ENCODE assay signal across 12 mouse cellular contexts in the genomic region with DNA sequence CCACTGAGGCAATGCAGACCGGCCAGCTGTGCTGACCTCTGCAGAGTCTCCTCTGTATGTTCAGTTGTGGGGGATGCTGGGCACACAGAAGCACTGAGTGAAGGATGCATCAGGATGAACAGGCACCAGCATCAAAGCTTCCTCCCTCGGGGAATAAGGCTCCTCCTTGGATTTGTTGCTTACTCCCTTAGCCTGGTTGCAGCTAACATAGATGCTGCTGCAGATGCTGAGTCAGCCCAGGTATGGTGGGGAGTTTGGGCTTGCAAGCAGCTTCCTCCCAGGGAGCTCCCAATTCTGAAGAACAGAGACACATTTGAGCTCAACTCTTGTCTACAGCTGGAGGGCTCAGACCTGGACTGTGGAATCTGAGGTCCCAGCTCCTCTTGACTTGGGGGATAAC.
"Had no signal": no experiment of that assay in that cellular context is flagged by ENCODE, and none has a peak within 500 bp of the region (broad histone marks: within the 10 kb centered on the region; RNA-seq: fewer than 3 reads in every experiment).

No protein-coding gene starts in this region.

- H3K4me2 ChIP-seq: limb, embryonic 15.5 days; liver, embryonic 13.5 days; lung, embryonic 15.5 days had no signal

- H3K9ac ChIP-seq: limb, embryonic 15.5 days; liver, embryonic 13.5 days; liver, postnatal 0 days; lung, embryonic 15.5 days had no signal

- H3K4me1 ChIP-seq: liver, embryonic 13.5 days; lung, embryonic 15.5 days; megakaryocyte, embryonic 14.5 days had no signal

- H3K36me3 ChIP-seq: limb, embryonic 15.5 days; liver, embryonic 13.5 days; lung, embryonic 15.5 days had no signal

- H3K27me3 ChIP-seq: limb, embryonic 15.5 days; liver, embryonic 13.5 days; lung, embryonic 15.5 days had no signal

- H3K27ac ChIP-seq: limb, embryonic 15.5 days; liver, embryonic 13.5 days; lung, embryonic 15.5 days; macrophage; stomach, postnatal 0 days had no signal

- DNase-seq: liver, embryonic 13.5 days; liver, postnatal 0 days; lung, postnatal 14 days; right cerebral cortex, adult 18-20 months; right cerebral cortex, postnatal 25 days; thymus, postnatal 4 days had no signal

- H3K9me3 ChIP-seq: limb, embryonic 15.5 days; liver, embryonic 13.5 days; lung, embryonic 15.5 days; megakaryocyte, embryonic 14.5 days had no signal

- H3K4me3 ChIP-seq: limb, embryonic 15.5 days; liver, embryonic 13.5 days; lung, embryonic 15.5 days; megakaryocyte, embryonic 14.5 days had no signal

- ATAC-seq: intestine, embryonic 16.5 days; liver, postnatal 0 days had no signal
